Mouse (Mus musculus) forebrain, embryonic 10.5 days (tissue): ENCODE results near the gene Ddx4. TPM values are rescaled to one million over a fixed set of nuclear protein-coding genes. Genes with fewer than 3 reads are reported as not detected.
"Not testable (repeated sequence)": the region's sequence is repeated elsewhere in the genome, so short reads cannot be mapped to it uniquely, and the experiment has no call there.

Source experiments
- DNase-seq: peaks from one replicate; pipeline ENCODE4 v3.0.0-alpha.2; 2017; ENCODE audit warnings: low spot score; ENCODE audit errors: extremely low spot score
- H3K27ac ChIP-seq: fragments of 300-500 bp; sonication (generic); 2 replicates; pipeline ENCODE4 v1.5.1; 2016; ENCODE audit warnings: mild to moderate bottlenecking
- H3K27me3 ChIP-seq: fragments of 300-500 bp; sonication (generic); 2 replicates; pipeline ENCODE4 v1.6.1; 2016; ENCODE audit warnings: mild to moderate bottlenecking; ENCODE audit not compliant: poor library complexity, severe bottlenecking
- H3K36me3 ChIP-seq: fragments of 300-500 bp; sonication (generic); replicated peaks from 2 replicates; pipeline ENCODE4 v1.6.1; 2016; ENCODE audit warnings: mild to moderate bottlenecking, moderate library complexity
- H3K4me1 ChIP-seq: fragments of 300-500 bp; sonication (generic); 2 replicates; pipeline ENCODE4 v1.6.1; 2016
- H3K4me3 ChIP-seq: fragments of 300-500 bp; sonication (generic); 2 replicates; pipeline ENCODE4 v1.5.1; 2016; ENCODE audit warnings: mild to moderate bottlenecking, moderate library complexity
- H3K9me3 ChIP-seq: fragments of 300-500 bp; sonication (generic); 2 replicates; pipeline ENCODE4 v1.6.1; 2016; ENCODE audit warnings: mild to moderate bottlenecking, moderate library complexity
- WGBS: fragments of 180-500 bp; shearing (Covaris S2); methylation state at CpG from one replicate; pipeline ENCODE4 v1.1.7; 2016; 5-methylcytosine and 5-hydroxymethylcytosine counted together
- polyA plus RNA-seq: library from polyadenylated mRNA; unstranded; fragments of >200 nt; fragmentation: Nextera tagmentation; extraction: Ambion mirVana; gene quantifications from 2 replicates; pipeline ENCODE4 v1.2.1, GENCODE M21; 2016

Gene Ddx4
- polyA plus RNA-seq, 1 experiment from 2014 or later = 0.45 TPM

DNA sequence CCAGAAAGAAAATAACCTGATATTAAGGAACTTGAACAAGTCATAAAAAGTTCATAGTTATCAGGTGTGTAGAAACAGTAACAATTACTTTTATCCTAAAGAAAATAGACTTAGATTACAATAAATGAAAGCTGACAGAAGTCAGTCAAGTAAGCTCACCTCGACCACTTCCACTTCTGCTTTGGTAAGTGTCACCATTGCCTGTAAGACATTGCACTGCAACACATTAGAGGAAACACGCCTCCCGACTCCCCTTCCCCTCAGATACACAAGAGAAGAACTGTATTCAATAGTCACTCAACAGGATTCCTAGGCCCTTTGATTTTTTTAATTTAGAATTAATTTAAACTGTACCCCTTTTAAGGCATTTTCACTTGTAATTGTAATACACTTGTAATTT is 27.7 kb downstream of the Ddx4 start:
- H3K4me3 ChIP-seq = no peak overlapping the region
- H3K27me3 ChIP-seq = no peaks in the 10 kb centered on the region
- no peaks in the 10 kb centered on the region for H3K4me1 ChIP-seq
- H3K36me3 ChIP-seq = no peaks in the 10 kb centered on the region
- WGBS = 77% methylated on average over 3 of the region's 3 CpGs
- no peak for DNase-seq
- no peak overlapping the region for H3K27ac ChIP-seq
- no peaks in the 10 kb centered on the region for H3K9me3 ChIP-seq

DNA sequence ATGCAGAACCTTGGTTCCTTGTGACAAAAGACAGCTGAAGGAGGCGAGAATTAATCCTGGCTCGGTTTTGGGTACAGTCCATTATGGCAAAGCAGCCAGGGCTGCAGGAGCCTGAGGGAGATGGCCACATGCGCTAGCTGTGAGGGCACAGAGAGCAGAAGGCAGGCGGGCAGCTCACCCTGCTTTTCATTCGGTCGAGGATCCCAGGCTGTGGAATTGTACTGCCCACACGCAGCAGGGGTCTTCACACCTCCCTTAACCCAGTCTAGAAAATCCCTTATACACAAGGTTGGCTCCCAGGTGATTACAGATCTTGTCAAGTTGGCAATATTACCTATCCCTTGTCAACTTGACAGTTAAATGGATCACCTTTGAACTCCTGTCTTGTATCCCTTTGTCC is 28.6 kb downstream of the Ddx4 start:
- WGBS = 71% methylated on average over 7 of the region's 7 CpGs
- DNase-seq = no peak
- no peaks in the 10 kb centered on the region for H3K9me3 ChIP-seq
- no peaks in the 10 kb centered on the region for H3K27me3 ChIP-seq
- no peak overlapping the region for H3K27ac ChIP-seq
- no peaks in the 10 kb centered on the region for H3K36me3 ChIP-seq
- H3K4me3 ChIP-seq = no peak overlapping the region
- no peaks in the 10 kb centered on the region for H3K4me1 ChIP-seq

DNA sequence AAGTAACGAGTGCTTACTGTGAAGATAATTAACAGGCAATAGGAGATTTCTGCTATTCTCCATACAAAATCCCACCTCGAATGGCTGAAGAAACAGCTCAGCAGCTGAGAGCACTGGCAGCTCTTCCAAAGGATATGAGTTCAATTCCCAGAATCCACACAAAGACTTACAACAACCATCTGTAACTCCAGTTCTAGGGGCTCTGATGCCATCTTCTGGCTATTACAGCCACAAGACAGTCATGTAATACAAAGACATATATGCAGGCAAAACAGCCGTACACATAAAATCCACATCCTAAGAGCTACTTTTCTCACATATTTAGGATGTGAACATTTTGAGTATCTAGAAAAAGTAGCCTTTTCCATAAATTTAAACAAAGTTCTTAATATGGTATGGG is 30.7 kb downstream of the Ddx4 start:
- Histone ChIP-seq H3K4me1 (no peaks in the 10 kb centered on the region), H3K27ac (no peak overlapping the region), H3K27me3 (no peaks in the 10 kb centered on the region), H3K4me3 (no peak overlapping the region), H3K9me3 (no peaks in the 10 kb centered on the region), H3K36me3 (no peaks in the 10 kb centered on the region)
- no peak for DNase-seq
- WGBS = 79% methylated on average over 3 of the region's 3 CpGs

DNA sequence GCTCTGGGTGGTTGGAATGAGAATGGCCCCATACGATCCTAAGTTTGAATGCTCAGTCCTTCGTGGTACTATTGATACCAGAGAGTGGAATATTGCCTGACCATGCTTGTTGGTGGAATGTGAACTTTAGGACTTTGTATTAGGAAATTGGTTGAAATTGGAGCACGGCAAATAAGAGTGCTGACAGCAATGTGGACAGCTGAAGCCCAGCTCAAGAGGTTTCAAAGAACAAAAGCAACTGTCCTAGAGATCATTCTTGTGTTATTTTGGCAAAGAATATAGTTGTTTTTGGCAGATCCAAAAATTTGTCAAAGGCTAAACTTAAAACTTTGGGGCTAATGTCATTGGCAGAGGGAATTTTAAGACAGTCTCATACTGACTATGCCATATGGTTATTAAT is 43.7 kb downstream of the Ddx4 start:
- H3K4me3 ChIP-seq = no peak overlapping the region
- no peaks in the 10 kb centered on the region for H3K27me3 ChIP-seq
- no peak for DNase-seq
- no peak overlapping the region for H3K27ac ChIP-seq
- no peaks in the 10 kb centered on the region for H3K36me3 ChIP-seq
- no peaks in the 10 kb centered on the region for H3K4me1 ChIP-seq
- H3K9me3 ChIP-seq = no peaks in the 10 kb centered on the region
- WGBS = 92% methylated on average over 3 of the region's 3 CpGs

DNA sequence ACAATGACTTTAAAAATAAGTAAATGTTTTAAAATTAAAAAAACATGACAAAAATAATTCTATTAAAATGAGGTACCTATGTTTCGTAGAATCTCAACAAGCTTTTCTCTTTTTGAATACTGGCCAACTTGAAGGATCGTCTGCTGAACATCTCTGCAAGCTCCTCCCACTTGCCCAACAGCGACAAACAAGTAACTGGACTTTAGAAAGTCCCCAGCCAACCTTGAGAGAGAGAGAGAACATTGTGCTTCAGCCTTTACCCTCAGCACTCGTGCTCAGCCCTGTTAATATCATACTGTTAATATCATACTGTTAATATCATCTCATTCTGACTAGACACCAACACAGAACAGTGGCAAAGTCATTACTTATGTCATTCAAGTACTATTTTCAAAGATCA is 47.9 kb downstream of the Ddx4 start:
- H3K4me1 ChIP-seq = no peaks in the 10 kb centered on the region
- 78% methylated on average over 4 of the region's 4 CpGs for WGBS
- H3K27me3 ChIP-seq = no peaks in the 10 kb centered on the region
- H3K36me3 ChIP-seq = no peaks in the 10 kb centered on the region
- no peaks in the 10 kb centered on the region for H3K9me3 ChIP-seq
- H3K27ac ChIP-seq = no peak overlapping the region
- DNase-seq = no peak
- no peak overlapping the region for H3K4me3 ChIP-seq

DNA sequence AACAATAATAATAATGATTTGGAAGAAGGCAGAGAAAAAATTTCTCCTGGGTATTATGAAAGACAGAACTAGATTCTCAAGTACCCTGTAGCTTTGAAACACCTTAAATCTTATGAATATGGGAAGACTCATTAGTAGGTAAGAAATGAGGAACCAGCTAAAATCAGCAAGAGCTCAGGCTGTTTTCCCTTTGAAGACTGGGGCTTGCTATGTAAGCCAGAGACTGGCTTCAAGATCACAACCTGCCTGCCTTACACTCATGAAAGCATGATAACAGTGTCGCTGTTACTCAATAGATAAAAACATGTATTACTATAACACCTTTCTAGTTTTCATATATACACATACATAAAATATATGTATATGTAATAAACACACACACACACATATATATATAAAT is 48.4 kb downstream of the Ddx4 start:
- no peak overlapping the region for H3K4me3 ChIP-seq
- H3K36me3 ChIP-seq = no peaks in the 10 kb centered on the region
- no peaks in the 10 kb centered on the region for H3K27me3 ChIP-seq
- no peaks in the 10 kb centered on the region for H3K9me3 ChIP-seq
- 95% methylated on average over 1 of the region's 1 CpGs for WGBS
- no peak overlapping the region for H3K27ac ChIP-seq
- DNase-seq = no peak
- no peaks in the 10 kb centered on the region for H3K4me1 ChIP-seq

DNA sequence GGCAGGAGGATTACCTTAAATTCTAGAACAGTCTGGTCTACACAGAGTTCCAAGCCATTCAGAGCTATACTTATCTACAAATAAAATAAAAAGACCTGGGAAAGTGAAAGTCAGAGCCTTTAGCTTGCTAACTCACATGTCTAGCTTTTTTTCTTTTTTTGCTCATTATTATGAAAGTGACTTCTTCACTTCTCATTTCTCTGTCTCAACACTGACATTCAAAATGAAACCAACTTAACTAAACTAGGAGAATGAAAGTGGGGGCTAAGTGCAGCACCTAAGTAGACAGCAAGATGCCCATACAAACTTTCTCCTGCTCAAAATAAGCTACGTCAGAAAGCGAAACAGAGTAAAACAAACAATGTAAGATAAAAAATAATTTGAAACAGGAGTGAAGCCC is 49.7 kb downstream of the Ddx4 start:
- H3K4me1 ChIP-seq = no peaks in the 10 kb centered on the region
- H3K27me3 ChIP-seq = no peaks in the 10 kb centered on the region
- no peaks in the 10 kb centered on the region for H3K36me3 ChIP-seq
- no peak overlapping the region for H3K27ac ChIP-seq
- 86% methylated on average over 2 of the region's 2 CpGs for WGBS
- no peak overlapping the region for H3K4me3 ChIP-seq
- DNase-seq = no peak
- no peaks in the 10 kb centered on the region for H3K9me3 ChIP-seq

DNA sequence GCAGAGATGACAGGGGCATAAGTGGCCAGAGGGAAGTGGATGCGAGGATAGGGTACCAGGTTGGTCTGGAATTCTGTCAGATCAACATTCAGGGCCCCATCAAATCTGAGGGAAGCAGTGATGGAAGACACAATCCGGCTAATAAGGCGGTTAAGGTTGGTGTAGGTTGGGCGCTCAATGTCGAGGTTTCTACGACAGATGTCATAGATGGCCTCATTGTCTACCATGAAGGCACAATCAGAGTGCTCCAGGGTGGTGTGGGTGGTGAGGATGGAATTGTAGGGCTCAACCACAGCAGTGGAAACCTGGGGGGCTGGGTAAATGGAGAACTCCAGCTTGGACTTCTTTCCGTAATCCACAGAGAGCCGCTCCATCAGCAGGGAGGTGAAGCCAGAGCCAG is 58.0 kb downstream of the Ddx4 start, which contains the start of gene Il31ra:
Gene Il31ra (minus strand): TSS at position 101 of the 400 bp plus-strand sequence.
- not testable (repeated sequence) for H3K9me3 ChIP-seq, H3K4me3 ChIP-seq, H3K4me1 ChIP-seq, DNase-seq, H3K27me3 ChIP-seq, H3K36me3 ChIP-seq, H3K27ac ChIP-seq
- WGBS = 89% methylated on average over 6 of the region's 8 CpGs

DNA sequence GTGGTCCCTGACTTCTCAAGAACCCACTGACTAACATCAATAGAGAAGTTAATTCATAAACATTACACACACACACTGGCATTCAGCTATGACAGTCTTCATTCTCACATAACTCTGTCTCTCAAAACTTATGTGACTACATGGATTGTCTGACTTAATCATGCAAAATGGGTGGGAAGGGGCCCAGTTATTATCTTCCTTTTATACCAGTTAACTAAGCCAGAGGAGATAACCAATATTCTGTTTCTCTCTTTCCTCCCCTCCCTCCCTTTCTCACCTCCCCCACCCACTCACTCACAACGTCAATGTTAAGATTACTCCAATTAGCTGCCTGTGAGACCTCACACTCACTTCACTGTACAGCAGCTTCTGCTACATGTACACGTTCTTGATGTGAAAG is 62.0 kb downstream of the Ddx4 start:
- Histone ChIP-seq H3K9me3 (no peaks in the 10 kb centered on the region), H3K27me3 (no peaks in the 10 kb centered on the region), H3K4me1 (no peaks in the 10 kb centered on the region), H3K4me3 (no peak overlapping the region), H3K27ac (no peak overlapping the region), H3K36me3 (no peaks in the 10 kb centered on the region)
- DNase-seq = no peak
- WGBS = 63% methylated on average over 2 of the region's 2 CpGs

DNA sequence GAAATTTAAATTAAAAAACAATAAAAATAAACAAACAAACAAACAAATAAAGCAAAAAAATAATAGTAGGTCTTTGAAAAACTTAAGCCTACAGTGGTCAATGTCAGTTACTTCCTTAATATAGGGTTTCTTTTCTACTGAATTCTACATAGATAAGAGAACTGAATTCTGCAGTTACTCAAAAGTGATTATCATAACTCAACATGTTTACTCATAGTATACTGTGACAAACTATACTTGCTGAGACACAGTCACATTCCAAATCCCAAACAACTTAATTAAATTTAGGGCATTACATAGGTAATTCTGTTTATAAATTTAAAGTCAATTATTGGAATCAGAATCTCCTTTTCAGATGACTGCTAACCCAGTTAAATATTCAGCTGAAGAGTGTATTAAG is 62.6 kb downstream of the Ddx4 start:
- Histone ChIP-seq H3K9me3 (no peaks in the 10 kb centered on the region), H3K4me3 (no peak overlapping the region), H3K27me3 (no peaks in the 10 kb centered on the region), H3K4me1 (no peaks in the 10 kb centered on the region), H3K36me3 (no peaks in the 10 kb centered on the region), H3K27ac (no peak overlapping the region)
- DNase-seq = no peak

DNA sequence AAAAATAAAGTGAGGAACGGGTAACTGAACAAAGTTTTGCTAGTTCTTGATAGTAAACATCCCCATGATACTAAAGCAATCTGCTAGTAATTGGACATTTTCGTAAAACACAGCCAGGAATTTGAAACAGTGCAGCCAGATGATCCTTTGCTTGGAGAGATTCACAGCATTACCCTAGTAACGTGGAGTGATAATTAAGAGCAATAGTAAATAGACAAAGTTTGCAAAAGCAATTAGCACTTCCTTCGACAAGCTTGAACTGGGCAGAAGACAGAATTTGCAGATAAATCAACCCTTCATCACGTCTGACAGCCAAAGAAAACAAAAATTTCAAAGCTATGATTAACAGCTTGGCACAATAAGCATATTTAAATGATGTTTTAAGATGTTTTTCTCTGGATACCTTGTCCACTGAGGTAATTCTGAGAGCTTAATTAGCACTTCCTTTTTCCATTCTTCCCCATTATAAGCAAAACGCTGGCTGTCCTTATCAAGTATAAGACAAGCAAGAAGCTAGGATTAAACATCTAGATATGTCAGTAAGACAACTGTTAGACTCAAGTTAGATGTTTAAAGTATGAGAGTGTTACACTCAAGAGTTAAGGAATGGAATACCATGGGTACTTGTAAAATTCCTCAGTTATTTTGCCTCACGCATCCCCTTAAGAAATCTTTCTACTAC is 67.6 kb downstream of the Ddx4 start:
- H3K36me3 ChIP-seq = no peaks in the 10 kb centered on the region
- 69% methylated on average over 7 of the region's 7 CpGs for WGBS
- H3K4me3 ChIP-seq = no peak overlapping the region
- H3K27me3 ChIP-seq = no peaks in the 10 kb centered on the region
- peaks cover 19% of the 10 kb centered on the region for H3K4me1 ChIP-seq
- no peaks in the 10 kb centered on the region for H3K9me3 ChIP-seq
- H3K27ac ChIP-seq = no peak overlapping the region
- no peak for DNase-seq

DNA sequence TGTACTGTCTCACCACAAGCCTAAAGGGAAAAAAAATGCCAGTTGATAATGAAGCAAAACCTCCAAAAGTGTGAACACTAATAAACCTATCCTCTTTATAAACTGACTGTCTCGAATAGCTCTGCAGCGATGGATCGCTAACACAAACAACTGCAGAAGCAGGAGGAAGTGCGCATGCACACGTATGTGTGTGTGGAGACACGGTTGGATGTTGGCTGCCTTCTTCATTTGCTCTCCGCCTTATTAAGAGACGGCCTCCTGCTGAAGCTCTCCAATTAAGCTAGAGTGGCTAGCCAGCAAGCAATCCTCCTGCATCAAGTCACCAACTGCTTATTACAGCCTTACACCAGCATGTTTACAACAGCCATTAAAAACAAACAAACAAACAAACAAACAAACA is 70.0 kb downstream of the Ddx4 start:
- DNase-seq = no peak
- peaks cover 20% of the 10 kb centered on the region for H3K4me1 ChIP-seq
- 91% methylated on average over 8 of the region's 8 CpGs for WGBS
- no peak overlapping the region for H3K4me3 ChIP-seq
- H3K27ac ChIP-seq = no peak overlapping the region
- H3K36me3 ChIP-seq = no peaks in the 10 kb centered on the region
- 0 out of 2 replicates have a peak, but pooled peaks cover 3% of the 10 kb centered on the region for H3K9me3 ChIP-seq
- H3K27me3 ChIP-seq = no peaks in the 10 kb centered on the region

DNA sequence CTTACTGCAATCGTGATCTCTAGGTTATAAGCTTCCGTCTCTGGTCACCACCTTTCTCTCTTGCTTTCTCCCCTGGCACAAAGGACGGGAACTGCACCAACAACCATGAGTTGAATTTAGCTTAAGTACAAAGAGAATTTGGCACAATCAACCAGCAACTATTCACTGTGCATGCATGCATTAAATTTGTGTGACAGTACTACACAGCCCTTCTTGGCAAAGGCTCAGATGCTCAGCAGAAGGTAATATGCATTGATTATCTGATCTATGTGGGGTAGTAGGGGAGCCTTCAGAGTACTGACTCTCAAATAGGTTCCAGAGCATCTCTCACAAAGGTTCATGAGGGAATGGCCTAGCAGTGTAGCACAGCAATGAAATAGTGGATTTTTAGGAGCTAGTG is 70.5 kb downstream of the Ddx4 start:
- H3K27me3 ChIP-seq = no peaks in the 10 kb centered on the region
- WGBS = 93% methylated on average over 3 of the region's 3 CpGs
- no peak overlapping the region for H3K27ac ChIP-seq
- no peak for DNase-seq
- H3K36me3 ChIP-seq = no peaks in the 10 kb centered on the region
- 0 out of 2 replicates have a peak, but pooled peaks cover 3% of the 10 kb centered on the region for H3K9me3 ChIP-seq
- no peak overlapping the region for H3K4me3 ChIP-seq
- H3K4me1 ChIP-seq = peaks cover 20% of the 10 kb centered on the region
